Mouse (Mus musculus) testis, postnatal 14 days (tissue): ENCODE results near the gene Irgq.
"Not testable (repeated sequence)": the region's sequence is repeated elsewhere in the genome, so short reads cannot be mapped to it uniquely, and the experiment has no call there.

Experiments
- DNase-seq: peaks from one replicate; pipeline ENCODE4 v3.0.0; 2021; ENCODE audit warnings: low spot score

Irgq gene

DNA sequence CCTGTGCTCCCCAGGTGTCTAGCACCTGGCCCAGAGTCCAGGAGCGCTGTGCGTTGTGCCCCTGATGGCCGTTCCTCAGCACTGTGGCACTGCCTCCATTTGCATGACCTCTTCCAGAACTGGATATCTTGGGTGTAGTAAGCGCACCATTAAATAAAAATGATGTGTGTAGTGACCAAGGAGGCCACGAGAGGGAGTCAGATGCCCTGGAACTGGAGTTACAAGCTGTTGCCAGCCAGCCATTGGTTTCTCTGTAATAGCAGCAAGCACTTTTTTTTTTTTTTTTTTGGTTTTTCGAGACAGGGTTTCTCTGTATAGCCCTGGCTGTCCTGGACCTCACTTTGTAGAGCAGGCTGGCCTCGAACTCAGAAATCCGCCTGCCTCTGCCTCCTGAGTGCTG lies 14.2 kb upstream of the Irgq start:
- not testable (repeated sequence) for DNase-seq

DNA sequence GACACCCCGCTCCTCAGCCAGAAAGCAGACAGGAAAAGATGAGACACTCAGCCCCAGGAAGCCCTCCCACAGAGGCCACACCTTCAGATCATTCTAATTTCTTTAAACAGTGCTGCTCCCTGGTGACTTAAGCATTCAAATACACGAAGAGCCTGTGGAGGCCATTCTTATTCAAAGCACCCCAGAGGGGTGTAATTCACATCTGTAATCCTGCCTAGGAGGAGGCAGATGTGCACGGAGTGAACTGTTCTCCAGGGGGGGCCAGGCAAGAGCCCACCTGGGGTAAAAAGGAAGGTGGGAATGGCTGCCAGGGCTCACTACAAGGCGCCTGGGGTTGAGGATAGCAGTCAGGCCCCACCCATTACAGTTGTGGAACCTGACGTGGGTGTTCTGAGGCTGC lies 13.4 kb upstream of the Irgq start:
- DNase-seq = no peak

DNA sequence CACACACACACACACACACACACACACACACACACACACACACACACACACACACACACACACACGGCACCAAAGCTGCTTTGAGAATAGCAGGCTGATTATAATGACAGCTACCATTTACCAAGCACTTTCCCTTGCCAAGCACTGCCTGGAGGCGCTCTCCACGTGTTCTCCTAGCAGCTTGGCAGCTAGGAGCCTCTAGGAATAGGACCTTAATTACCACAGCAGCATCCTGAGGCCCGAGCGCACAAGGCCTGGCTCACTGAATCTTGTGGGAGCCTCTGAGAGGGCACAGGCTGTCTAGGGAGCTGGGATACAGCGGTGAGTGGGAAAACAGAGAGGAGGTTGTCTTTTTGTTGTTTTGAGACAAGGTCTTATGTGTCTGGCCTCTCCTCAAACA lies 12.8 kb upstream of the Irgq start:
- DNase-seq = no peak

DNA sequence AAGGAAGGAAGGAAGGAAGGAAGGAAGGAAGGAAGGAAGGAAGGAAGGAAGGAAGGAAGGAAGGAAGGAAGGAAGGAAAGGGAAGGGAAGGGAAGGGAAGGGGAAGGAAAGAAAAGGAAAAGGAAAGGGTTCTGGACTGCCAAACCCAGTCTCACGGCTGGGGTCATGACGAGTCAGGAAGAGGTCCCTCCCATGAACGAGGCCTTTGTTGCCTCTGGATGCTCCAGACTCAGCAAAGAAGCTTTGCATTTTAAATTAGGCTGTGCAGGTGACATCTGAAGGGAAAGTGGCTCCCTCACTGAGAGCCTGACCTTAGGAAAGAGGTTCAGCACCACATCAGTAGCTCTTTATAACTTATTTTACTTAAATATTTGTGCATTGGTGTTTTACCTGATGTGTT lies 11.4 kb upstream of the Irgq start:
- no peak for DNase-seq

DNA sequence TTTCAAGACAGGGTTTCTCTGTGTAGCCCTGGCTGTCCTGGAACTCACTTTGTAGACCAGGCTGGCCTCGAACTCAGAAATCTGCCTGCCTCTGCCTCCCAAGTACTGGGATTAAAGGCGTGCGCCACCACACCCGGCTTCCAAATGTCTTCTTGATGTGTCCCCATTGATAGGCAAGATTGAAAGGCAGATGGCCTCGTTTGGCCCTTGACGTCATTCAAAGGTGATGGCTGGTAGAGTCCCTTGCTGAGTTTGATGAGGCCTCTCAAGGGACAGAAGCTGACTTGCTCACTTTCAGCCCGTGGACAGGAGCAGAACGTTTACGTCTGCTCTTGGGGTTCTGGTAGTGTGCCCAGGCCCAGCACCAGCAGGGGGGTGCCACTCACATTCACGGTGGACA lies 10.4 kb upstream of the Irgq start:
- not testable (repeated sequence) for DNase-seq

DNA sequence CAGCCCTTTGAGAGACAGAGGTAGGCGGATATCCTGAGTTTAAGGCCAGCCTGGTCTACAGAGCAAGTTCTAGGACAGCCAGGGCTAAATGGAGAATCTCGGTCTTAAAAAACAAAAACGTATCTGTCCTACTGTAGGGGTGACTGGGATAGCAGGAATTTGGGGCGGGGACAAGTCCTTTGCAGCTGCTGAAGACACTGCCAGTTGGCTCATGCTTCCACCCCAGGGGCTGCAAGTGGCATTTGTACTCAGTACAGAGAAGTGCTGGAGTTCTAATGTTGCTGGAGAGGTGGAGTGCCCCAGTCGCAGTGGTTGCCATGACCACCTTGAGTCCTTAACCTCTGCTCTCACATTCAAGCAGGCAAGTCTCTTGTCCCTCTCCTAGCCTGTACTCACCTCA lies 7.7 kb upstream of the Irgq start:
- DNase-seq = no peak

DNA sequence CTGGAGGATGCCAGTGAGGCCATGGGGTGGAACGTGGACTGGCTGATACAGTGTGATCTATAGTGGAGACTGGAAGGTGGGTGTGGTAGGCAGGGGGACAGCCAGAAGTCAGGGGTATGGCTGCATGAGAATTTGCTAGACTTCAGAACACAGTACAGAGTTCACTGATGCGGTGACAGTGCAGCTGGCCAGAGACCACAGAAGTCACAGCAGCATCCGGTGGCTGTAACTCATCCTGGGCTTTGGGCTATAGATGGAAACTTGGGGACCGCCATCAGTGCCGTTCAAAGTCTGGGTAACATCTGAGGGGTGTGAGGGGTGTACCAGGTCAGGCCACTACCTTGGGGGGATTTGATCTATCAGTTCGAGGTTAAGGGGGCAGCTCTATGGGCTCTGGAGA lies 6.8 kb upstream of the Irgq start:
- no peak for DNase-seq

DNA sequence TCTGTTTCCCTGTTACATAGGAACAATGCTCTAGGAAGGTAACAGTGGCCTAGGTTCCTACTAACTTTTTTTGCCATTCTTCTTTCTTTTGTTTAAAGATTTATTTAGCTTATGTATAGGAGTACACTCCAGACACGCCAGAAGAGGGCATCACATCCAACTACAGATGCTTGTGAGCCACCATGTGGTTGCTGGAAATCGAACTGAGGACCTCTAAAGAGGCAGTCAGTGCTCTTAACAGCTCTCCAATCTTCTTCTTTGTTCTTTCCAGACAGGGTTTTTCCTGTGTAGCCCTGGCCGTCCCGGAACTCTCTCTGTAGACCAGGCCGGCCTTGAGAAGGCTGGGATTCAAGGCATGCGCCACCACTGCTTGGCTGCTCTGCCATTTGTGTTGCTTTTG lies 5.5 kb upstream of the Irgq start:
- no peak for DNase-seq

DNA sequence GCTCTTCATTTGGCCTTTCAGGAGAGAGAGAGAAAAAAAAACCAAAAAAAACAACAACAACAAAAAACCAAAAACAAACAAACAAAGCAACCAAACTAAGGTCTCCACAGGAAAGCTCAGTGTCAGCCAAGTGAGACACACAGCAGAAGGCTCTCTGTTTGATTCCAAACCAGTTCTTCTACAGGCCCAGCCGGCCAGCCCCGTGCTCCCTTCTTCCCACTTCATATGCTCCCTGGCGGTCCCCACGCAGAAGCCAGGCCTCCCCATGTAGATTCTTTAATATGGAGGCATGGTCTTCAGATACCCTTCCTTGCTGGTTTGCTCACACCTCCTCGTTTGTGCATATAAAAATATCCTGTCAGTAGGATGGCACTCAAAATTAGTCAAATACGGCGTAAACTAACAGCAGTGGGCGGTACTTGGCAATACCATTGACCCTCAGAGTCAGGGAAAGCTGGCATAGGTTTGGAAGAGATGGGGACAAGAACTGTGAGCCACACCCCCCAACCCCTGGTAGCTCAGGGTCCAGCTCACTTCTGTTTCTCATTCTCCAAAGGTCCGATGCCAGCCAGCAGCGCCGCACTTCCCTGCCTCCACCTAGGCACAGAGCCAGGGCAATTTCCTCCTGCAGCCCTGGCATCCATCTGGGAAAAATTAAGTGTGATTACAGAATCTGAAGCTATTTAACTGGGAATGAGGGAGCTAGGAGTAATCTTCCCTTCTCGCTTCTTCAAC lies 4.6 kb upstream of the Irgq start:
- no peak for DNase-seq

DNA sequence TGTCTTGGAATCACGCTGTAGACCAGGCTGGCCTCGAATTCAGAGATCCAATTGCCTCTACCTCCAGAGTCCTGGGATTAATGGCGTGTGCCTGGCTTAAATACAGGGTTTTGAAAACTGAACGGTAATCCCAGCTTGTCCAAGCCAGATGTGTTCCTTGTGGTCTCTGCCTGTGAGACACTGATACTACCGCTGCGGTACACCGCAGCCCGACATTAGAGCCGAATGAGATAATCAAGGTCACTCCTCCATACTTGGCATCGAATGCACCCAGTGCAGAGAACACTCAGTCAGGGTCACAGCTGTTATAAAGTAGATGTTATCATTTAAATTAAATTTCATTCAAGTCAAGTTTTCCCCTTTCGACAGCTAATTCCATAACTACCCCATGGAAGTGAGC lies 1.6 kb upstream of the Irgq start:
- DNase-seq = no peak

DNA sequence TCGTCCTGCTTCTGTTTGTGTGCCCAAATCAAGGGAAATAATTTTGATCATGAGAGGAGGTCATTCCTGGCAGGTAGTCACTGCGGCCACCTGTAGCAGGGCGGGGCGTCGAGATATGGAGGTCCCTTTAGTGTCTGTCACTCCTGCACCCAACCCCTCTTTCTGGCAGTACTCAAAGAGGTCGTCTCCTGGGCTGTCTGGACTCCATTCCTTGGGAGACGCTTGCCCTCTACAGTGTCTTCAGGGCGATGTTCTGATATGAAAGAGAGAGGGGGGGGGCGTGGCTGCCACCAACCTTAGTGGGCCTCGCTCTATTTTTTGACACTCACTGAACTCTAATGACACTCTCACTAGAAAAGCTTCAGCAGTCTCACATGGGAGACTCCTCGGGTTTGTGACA lies 909 bp upstream of the Irgq start:
- DNase-seq = no peak

DNA sequence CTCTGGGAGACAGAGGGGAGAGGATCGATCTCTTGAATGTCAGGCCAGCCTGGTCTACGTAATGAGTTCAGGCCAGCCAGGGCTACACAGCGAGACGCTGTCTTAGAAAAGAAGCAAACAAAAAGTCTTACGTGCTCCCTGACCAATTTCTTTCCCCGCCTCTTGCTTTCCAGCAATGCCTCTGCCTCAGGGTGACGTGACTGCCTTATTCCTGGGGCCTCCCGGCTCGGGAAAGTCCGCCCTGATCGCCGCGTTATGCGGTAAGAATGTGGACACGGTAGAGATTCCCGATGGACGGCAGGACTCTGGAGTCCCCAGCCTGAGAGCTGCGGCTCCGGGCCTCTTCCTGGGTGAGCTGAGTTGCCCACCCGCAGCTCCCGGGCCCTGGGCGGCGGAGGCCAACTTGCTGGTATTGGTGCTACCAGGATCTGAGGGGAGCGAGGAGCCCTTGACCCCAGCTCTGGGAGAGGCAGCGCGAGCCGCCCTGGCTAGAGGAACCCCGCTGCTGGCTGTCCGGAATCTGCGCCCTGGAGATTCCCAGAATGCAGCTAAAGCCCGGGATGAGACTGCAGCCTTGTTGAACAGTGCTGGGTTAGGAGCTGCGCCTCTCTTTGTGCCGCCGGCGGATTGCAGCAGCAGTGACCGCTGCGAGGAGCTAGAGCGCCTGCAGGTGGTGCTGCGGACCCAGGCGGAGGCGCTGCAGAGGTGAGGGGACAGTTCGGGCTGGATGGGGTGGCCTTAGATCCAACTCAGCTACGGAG lies 902 bp downstream of the Irgq start:
- peak; percentile 57 for DNase-seq

DNA sequence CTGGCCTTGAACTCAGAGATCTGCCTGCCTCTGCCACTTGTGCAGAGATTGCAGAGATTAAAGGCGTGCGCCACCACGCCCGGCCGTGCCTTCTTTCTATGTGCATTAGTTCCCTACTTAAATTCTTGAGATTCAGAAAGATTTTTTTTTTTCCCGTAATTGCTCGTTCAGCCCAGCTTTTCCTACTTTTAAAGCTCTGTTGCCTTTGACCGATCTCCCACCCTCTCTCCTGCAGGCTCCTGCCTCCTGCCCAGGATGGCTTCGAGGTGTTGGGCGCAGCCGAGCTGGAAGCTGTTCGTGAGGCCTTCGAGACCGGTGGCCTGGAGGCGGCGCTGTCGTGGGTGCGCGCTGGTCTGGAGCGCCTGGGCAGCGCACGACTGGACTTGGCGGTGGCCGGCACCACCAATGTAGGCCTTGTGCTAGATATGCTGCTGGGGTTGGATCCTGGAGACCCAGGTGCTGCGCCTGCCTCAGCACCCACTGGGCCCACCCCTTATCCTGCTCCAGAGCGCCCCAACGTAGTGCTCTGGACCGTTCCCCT lies 2.6 kb downstream of the Irgq start:
- DNase-seq = no peak

DNA sequence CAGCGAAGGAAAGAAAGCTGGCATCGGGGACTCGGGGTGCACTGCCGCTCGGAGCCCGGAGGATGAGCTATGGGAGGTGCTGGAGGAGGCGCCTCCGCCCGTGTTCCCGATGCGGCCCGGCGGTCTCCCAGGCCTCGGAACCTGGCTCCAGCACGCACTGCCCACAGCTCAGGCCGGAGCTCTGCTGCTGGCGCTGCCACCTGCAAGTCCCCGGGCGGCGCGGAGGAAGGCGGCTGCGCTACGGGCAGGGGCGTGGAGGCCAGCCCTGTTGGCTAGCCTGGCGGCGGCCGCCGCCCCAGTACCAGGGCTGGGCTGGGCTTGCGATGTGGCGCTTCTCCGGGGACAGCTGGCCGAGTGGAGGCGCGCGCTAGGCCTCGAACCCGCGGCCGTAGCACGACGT lies 3.3 kb downstream of the Irgq start:
- no peak for DNase-seq

DNA sequence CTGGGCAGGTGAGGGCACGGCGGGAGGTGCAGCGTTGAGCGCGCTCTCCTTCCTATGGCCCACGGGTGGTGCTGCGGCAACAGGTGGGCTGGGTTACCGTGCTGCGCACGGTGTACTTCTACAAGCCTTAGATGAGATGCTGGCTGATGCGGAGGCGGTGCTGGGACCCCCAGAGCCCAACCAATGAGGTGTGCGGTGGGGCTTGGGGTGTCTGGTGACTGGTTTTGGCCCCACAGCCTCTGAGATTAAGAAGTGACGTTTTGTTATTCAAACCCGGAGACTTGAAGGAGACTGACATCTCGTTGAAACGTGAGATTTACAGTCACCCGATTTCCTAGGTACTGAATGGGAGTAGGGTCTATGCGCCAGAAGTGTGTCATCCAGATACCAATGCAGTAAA lies 3.8 kb downstream of the Irgq start:
- DNase-seq = no peak

DNA sequence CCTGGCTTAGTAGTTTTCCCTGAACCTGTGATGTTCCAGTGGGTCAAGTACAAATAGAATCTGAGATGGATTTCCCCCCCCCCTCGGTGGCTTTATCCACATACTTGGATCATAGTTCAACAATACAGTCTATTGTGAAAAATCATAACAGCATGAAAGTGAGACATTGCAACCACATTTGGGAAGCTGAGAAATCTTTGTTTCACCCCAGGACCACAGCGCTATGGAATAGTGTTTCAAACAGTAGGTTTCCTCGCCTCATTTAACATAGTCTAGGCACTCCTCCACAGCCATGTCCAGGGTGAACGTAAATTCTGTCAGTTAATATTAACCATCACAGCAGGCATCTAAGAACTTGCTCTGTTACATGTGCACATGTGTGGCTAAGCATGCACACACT lies 6.6 kb downstream of the Irgq start:
- DNase-seq = no peak

DNA sequence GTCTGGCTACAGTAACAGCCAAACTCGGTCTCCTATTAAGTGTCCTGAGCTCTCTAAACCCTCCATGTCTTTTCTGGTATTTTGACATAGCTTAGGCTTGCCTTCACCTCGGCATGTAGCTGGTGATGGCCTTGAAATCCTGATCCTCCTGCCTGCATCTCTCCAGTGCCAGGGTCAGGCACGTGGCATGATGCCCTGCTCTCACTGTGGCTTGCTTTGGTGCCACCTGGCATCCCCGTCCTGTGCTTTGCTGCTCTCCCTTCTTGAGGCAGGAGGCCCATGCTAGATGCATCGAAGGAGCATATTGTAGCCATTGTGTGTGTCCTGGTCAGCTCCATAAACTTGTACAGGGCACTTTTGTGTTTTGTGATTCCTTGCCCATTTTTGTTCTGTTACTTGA lies 7.1 kb downstream of the Irgq start:
- DNase-seq = no peak

DNA sequence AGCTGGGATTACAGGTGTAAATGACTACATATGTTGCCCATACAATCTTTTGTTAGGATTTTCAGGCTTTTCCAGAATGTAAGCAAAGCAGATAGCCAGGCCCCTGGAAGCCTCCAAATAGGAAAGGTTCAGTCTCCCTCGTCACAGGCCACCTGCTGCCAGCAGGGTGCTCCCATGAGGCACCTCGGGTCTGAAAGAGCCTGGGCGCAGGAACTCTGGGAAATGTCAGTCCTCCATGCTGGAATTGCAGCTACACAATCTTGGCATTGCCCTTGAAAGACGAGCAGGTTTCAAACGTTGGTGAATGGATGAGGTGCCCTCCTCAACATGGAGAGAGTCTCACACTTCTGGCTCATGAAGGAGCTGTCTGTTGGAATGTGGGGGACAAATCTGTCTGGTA lies 7.7 kb downstream of the Irgq start:
- DNase-seq = no peak

DNA sequence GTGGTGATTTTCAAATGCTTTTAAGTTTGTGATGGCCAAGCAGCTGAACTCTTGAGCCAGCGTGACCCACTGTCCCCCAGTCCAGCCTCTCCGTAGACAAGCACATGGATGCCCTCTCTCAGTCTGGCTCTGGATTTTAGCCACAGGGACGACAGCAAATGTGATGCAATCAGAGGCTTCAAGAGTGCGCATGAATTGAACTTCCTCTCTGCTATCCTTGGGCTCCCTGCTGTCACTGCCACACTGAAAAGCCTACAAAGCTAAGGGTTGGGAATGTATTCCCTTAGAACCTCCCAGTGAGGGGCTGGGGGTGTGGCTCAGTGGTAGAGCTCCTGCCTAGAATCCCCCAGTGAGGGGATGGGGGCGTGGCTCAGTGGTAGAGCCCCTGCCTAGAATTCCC lies 8.2 kb downstream of the Irgq start:
- no peak for DNase-seq

DNA sequence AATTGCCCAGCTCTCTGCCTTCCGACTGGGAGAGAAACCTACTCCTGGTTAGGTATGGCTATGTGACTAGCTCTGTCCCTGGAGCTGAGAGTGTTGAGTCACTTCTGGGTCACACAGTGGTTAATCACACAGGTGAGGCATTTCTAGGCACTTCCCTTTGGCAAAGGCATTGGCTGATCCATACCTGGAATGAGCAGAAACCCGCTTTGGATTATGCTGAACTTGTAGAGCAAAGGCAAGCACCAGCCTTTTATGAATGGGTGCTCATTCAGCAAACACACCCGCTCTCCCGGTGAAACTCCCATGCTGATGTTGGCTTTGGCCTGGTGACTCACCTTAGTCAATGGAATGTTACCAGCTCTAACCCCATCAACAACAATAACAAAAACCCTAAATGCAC lies 9.2 kb downstream of the Irgq start:
- no peak for DNase-seq

DNA sequence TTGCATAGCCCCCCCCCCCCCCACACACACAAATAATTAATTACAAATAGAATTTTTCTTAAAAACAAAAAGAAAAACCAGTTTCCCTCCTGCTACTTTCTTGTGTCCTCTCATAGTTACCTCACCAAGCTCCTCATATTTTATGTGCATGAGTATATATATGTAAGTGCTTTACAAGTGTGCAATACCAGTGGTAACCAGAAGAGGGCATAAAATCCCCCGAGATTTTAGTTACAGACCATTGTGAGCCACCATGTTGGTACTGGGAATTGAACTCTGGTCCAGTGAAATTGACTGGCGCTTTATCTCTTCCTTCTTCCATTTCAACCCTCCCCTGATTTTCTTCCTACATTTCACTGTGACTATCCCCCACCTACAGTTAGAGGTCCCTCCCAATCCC lies 14.0 kb downstream of the Irgq start:
- no peak for DNase-seq

DNA sequence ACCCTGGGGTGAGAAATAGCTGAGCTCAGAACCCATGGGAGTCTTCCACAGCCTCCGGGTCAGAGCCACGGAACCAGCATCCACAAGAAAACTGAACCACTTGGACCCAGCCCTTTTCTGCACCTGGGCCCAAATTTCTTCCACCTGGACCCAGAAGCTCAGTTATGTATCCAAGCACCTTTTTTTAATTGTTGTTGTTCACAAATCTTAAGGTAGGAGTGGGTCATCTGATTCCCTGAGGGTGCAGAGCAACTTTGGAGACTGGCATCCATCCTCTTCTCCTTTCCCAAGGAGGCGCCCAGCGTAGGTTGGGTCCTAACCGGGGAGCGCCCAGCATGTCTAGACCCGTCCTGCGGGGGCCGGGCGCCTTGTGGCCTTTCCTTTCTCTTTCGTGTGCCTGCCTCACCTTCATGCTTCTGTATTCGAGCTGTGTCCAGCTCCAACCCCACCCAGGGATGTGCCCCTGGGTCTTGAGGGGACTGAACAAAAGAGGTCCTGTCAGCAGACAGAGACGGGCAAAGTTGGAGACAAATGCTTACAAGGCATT lies 15.7 kb downstream of the Irgq start, which contains the start of the genes Pinlyp and Xrcc1:
Gene Pinlyp (minus strand): TSS at position 51 of the 547 bp plus-strand sequence.
Gene Xrcc1 (plus strand): TSS at position 222 of the 547 bp plus-strand sequence.
- no peak for DNase-seq
